Mouse (Mus musculus): ENCODE data around the gene Fcgrt.

Gene Fcgrt

DNA sequence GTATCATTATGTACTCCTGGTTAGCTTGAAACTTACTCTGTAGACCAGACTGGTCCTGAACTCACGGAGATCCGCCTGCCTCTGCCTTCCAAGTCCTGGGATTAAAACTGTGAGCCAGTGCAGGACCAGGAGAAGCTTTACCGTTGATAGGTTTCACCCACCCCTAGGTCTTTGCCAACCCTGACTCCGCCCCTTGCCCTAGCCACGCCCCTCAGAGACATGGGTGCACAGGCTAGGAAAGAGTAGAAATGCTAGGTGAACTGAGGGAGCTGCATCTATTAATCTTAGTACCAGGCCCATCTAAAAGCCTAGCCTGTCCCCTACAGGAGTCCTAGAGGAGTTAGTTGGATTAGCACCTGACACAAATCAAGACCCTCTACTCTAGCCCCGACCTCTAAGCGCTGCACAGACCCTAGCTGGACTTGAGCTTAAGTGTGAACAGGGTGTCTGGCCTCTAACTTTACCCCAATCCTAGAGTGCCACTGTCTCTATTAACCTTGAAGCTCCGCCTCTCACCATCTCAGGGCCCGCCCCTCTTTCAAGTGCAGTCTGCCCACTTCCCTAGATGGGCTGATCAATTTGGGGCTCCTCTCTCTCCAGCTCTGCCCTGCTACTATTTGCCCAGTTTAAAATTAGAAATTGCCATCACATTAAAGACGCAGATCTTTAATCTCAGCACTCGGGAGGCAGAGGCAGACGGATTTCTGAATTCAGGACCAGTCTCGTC is 13.2 kb downstream of the Fcgrt start:
- no peak for TF ChIP-seq CTCF (conservative IDR thresholded peaks at IDR 0.05; ENCODE audit: low read length)
- TF ChIP-seq NANOG (IDR thresholded peaks at IDR 0.05; ENCODE audit: borderline replicate concordance, low read length): no peak
- no peaks in the 10 kb centered on the region for H3K9me3 ChIP-seq (ENCODE audit: low read length)
- no peaks in the 10 kb centered on the region for H3K27me3 ChIP-seq (ENCODE audit: insufficient read depth, low read length)
- 0 out of 2 replicates have a peak overlapping the region, but pooled peaks have one; percentile 74 for H3K4me3 ChIP-seq (replicated peaks; ENCODE audit: low read length)
- peaks cover 78% of the 10 kb centered on the region for H3K4me1 ChIP-seq (replicated peaks; ENCODE audit: low read depth, low read length)
- H3K36me3 ChIP-seq (ENCODE audit: insufficient read depth, low read length): peaks cover 26% of the 10 kb centered on the region

DNA sequence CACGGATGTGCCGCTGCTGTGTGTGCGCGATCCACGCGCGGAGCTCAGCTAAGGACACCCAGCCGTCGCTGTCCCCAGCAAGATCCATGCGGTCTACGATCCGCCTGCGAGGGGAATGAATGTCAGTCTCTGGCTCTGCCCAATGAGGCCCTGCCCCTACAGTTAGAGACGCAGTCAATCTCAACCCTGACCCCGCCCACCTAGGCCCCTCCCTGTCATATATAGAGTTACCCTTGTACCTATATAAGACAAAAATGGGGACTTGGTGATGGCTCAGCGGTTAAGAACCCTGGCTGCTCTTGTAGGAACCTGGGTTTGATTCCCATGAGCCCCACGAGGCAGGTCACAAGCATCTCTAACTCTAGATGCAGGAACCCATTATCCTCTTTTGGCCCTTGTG is 15.1 kb downstream of the Fcgrt start:
- H3K9me3 ChIP-seq (ENCODE audit: low read length): no peaks in the 10 kb centered on the region
- TF ChIP-seq POU5F1 (IDR thresholded peaks at IDR 0.05; ENCODE audit: borderline replicate concordance, low read length) (no peak), CTCF (conservative IDR thresholded peaks at IDR 0.05; ENCODE audit: low read length) (no peak), NANOG (IDR thresholded peaks at IDR 0.05; ENCODE audit: borderline replicate concordance, low read length) (no peak)
- H3K27me3 ChIP-seq (ENCODE audit: insufficient read depth, low read length): no peaks in the 10 kb centered on the region
- H3K36me3 ChIP-seq (ENCODE audit: insufficient read depth, low read length): peaks cover 42% of the 10 kb centered on the region
- H3K4me1 ChIP-seq (replicated peaks; ENCODE audit: low read depth, low read length): peaks cover 75% of the 10 kb centered on the region
- H3K4me3 ChIP-seq (replicated peaks; ENCODE audit: low read length): peak overlapping the region; percentile 60

DNA sequence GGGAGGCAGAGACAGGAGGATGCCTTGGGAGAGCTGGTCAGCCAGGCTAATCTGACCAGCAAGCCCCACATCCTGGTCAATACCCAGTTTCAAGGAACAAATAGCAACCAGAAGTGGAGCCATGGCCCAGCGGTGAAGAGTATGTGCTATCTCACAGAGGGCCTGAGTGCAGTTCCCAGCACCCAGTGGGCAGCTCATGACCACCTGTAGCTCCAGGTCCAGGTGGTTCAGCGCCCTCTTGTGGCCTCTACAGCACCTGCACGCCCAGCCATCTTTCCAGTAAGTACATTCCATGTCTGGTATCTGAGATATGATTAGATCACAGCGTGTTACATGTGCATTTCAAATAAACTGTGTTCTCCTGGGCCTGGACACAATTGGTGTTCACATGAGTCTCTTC is 17.6 kb downstream of the Fcgrt start:
- Histone ChIP-seq H3K4me1 (replicated peaks; ENCODE audit: low read depth, low read length) (peaks cover 79% of the 10 kb centered on the region), H3K27me3 (ENCODE audit: insufficient read depth, low read length) (no peaks in the 10 kb centered on the region), H3K9me3 (ENCODE audit: low read length) (no peaks in the 10 kb centered on the region), H3K36me3 (ENCODE audit: insufficient read depth, low read length) (peaks cover 50% of the 10 kb centered on the region), H3K4me3 (replicated peaks; ENCODE audit: low read length) (no peak overlapping the region)
- peak; percentile 83 for TF ChIP-seq CTCF (conservative IDR thresholded peaks at IDR 0.05; ENCODE audit: low read length)
- no peak for TF ChIP-seq NANOG (IDR thresholded peaks at IDR 0.05; ENCODE audit: borderline replicate concordance, low read length)

DNA sequence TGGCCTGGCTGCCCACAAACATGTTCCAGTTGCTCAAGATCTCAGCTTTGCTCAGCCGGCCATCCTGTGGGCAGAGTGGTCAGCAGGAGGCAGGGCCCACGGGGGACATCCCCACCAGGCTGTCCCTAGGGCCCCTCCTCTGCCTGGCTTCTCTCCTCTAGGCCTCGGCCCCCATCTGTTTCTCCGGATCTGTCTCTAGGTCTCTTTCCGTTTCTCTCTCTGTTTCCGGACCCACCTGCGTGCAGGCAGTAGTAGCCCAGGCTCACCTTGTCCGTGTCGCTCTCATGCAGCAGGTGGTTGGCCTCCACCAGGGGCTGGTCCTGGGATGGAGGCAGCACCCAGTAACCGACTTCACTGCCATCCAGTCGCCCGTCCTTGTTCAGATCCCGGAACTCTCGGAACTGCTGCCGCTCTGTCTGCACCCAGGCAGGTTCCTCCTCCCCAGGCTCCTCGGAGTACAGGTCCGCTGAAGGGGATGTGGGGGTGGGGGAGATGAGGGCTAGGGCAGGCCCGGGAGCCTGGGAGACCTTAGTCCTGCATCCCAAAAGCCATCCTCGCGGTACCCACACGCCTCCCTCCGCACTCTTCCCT is 20.3 kb downstream of the Fcgrt start:
- H3K4me3 ChIP-seq (replicated peaks; ENCODE audit: low read length): peak overlapping the region; percentile 55
- peaks cover 50% of the 10 kb centered on the region for H3K36me3 ChIP-seq (ENCODE audit: insufficient read depth, low read length)
- no peaks in the 10 kb centered on the region for H3K27me3 ChIP-seq (ENCODE audit: insufficient read depth, low read length)
- no peaks in the 10 kb centered on the region for H3K9me3 ChIP-seq (ENCODE audit: low read length)
- TF ChIP-seq CTCF (conservative IDR thresholded peaks at IDR 0.05; ENCODE audit: low read length): no peak
- TF ChIP-seq POU5F1 (IDR thresholded peaks at IDR 0.05; ENCODE audit: borderline replicate concordance, low read length): no peak
- TF ChIP-seq NANOG (IDR thresholded peaks at IDR 0.05; ENCODE audit: borderline replicate concordance, low read length): no peak
- peaks cover 71% of the 10 kb centered on the region for H3K4me1 ChIP-seq (replicated peaks; ENCODE audit: low read depth, low read length)

DNA sequence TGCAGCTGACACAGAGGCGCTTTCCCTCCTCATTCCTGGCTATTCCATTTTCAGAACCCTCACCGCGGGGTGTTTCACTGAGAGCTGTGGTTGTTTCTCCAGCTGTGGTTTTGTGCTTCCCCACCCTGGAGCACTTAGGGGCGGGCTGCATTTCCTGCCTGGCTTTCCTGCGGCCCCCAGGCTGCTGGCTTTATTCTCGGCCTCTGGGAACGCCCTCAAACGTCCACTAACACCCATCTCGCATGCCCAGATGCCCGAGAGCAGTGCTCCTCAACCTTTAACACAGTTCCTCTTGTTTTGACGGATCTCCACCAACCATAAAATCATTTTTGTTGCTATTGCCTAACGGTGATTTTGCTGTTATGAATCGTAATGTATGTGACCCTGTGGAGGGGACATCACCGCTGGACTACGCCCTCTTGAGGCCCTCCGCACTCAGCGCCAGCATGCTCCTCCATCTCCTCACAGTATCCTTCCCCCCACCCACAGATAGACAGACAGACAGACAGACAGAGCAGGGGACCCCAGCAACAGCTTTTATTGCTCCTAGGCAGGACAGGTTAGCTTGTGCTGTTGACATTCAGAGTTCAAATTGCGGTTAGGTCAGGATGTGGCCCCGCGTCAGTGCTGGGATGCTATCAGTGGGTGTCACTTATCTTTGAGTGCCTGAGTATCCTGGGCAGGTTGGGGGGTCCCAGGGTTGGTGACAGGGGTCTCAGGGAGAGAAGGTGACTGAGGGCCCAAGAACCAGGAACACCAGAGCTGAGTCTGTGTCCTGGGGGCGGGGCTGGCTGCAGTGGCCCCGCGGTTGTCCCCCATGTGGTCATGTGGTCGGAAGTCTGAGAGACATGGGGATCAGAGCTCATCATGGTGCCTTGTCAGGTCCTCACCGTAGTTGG is 21.0 kb downstream of the Fcgrt start:
- no peak for TF ChIP-seq POU5F1 (IDR thresholded peaks at IDR 0.05; ENCODE audit: borderline replicate concordance, low read length)
- TF ChIP-seq NANOG (IDR thresholded peaks at IDR 0.05; ENCODE audit: borderline replicate concordance, low read length): no peak
- no peak for TF ChIP-seq CTCF (conservative IDR thresholded peaks at IDR 0.05; ENCODE audit: low read length)
- no peaks in the 10 kb centered on the region for H3K9me3 ChIP-seq (ENCODE audit: low read length)

DNA sequence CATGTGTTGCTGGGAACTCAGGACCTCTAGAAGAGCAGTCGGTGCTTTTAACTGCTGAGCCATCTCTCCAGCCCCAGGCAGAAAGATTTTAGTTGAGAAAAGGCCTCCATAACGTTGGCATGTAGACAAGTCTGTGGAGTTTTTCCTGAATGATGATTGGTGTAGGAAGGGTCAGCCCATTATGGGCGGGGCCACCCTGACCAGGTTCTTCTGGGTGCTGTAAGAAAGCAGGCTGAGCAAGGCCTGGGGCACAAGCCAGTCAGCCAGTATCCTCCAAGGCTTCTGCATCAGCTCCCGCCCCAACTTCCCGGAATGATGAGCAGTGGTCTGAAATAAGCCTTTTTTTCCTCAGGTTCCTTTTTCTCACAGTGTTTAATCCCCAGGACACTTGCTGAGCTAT is 22.6 kb downstream of the Fcgrt start:
- Histone ChIP-seq H3K27me3 (ENCODE audit: insufficient read depth, low read length) (no peaks in the 10 kb centered on the region), H3K4me3 (replicated peaks; ENCODE audit: low read length) (no peak overlapping the region), H3K36me3 (ENCODE audit: insufficient read depth, low read length) (peaks cover 54% of the 10 kb centered on the region), H3K4me1 (replicated peaks; ENCODE audit: low read depth, low read length) (peaks cover 67% of the 10 kb centered on the region), H3K9me3 (ENCODE audit: low read length) (no peaks in the 10 kb centered on the region)
- no peak for TF ChIP-seq NANOG (IDR thresholded peaks at IDR 0.05; ENCODE audit: borderline replicate concordance, low read length)
- TF ChIP-seq POU5F1 (IDR thresholded peaks at IDR 0.05; ENCODE audit: borderline replicate concordance, low read length): no peak
- no peak for TF ChIP-seq CTCF (conservative IDR thresholded peaks at IDR 0.05; ENCODE audit: low read length)

More for the DNA sequence above, 21.0 kb downstream of the Fcgrt start:
- peaks cover 52% of the 10 kb centered on the region for H3K36me3 ChIP-seq (ENCODE audit: insufficient read depth, low read length)
- peaks cover 67% of the 10 kb centered on the region for H3K4me1 ChIP-seq (replicated peaks; ENCODE audit: low read depth, low read length)
- H3K27me3 ChIP-seq (ENCODE audit: insufficient read depth, low read length): no peaks in the 10 kb centered on the region
- H3K4me3 ChIP-seq (replicated peaks; ENCODE audit: low read length): peak overlapping the region; percentile 55

DNA sequence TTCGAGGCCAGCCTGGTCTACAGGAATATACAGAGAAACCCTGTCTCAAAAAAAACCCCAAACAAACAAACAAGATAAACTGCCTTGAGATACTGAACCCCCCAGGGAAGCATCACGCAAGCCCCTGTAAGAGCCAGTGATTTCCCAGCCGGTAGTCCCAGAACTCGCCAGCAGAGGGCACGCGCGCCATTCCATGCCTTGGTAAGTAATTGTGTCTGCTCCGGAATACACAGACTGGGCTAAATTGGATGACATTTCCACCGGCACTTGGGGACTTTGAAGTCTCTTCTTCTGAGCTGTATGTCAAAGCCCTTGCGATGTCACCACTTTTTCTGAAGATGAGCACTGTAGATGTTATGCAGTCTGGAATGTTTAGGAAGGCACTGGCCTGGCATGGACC is 23.8 kb downstream of the Fcgrt start:
- Histone ChIP-seq H3K27me3 (ENCODE audit: insufficient read depth, low read length) (no peaks in the 10 kb centered on the region), H3K4me3 (replicated peaks; ENCODE audit: low read length) (no peak overlapping the region), H3K9me3 (ENCODE audit: low read length) (no peaks in the 10 kb centered on the region), H3K36me3 (ENCODE audit: insufficient read depth, low read length) (peaks cover 54% of the 10 kb centered on the region), H3K4me1 (replicated peaks; ENCODE audit: low read depth, low read length) (peaks cover 74% of the 10 kb centered on the region)
- TF ChIP-seq CTCF (conservative IDR thresholded peaks at IDR 0.05; ENCODE audit: low read length) (peak; percentile 78), NANOG (IDR thresholded peaks at IDR 0.05; ENCODE audit: borderline replicate concordance, low read length) (no peak)

DNA sequence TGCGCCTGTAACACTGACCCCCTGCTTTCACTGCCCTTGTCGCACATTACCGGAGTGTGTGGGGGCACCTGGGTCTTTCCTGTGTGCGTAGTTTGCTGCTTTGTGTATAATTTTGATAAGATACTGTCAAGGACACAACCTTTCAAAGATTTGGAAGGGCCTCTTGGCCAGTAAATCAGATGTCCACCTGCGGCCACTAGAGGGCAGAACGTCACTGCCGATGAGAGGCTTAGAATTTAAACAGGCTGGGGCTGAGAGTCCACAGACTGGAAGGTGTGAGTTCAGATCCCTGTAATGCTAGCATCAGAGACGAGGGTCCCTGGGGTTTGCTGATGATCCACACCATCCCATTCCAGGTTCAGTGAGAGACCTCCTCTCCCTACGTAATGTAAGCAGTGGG is 25.1 kb downstream of the Fcgrt start:
- H3K4me1 ChIP-seq (replicated peaks; ENCODE audit: low read depth, low read length): peaks cover 75% of the 10 kb centered on the region
- H3K36me3 ChIP-seq (ENCODE audit: insufficient read depth, low read length): peaks cover 56% of the 10 kb centered on the region
- no peaks in the 10 kb centered on the region for H3K27me3 ChIP-seq (ENCODE audit: insufficient read depth, low read length)
- no peak overlapping the region for H3K4me3 ChIP-seq (replicated peaks; ENCODE audit: low read length)
- H3K9me3 ChIP-seq (ENCODE audit: low read length): no peaks in the 10 kb centered on the region
- peak; percentile 58 for TF ChIP-seq CTCF (conservative IDR thresholded peaks at IDR 0.05; ENCODE audit: low read length)
- TF ChIP-seq NANOG (IDR thresholded peaks at IDR 0.05; ENCODE audit: borderline replicate concordance, low read length): no peak

Data from E14TG2a.4 (cell line).